Mouse (Mus musculus) neural tube, postnatal 0 days (tissue): ENCODE results near the gene Zfp467. TPM values are rescaled to one million over a fixed set of nuclear protein-coding genes. Genes with fewer than 3 reads are reported as not detected.

Experiments
- microRNA-seq: library from miRNA; unstranded; fragments of <30 nt; microRNA quantifications from one replicate; pipeline ENCODE4, GENCODE M21; 2016
- polyA plus RNA-seq: library from polyadenylated mRNA; unstranded; fragments of >200 nt; fragmentation: Nextera tagmentation; extraction: Ambion mirVana; gene quantifications from 2 replicates; pipeline ENCODE4 v1.2.1, GENCODE M21; 2015

Gene Zfp467
- 45.1 and 46.9 TPM in 2 replicates for polyA plus RNA-seq

GRCm38 (mm10) chr6:48445181-48446101 lies at the start of gene Zfp467:
Zfp467 (minus strand) TSS chr6:48445825.

GRCm38 (mm10) chr6:48447929-48448328 lies 2.3 kb upstream of the Zfp467 start, which contains the start of gene Sspo:
Sspo (plus strand) TSS chr6:48448229.

GRCm38 (mm10) chr6:48395105-48396007 lies 50.3 kb downstream of the Zfp467 start, which contains the start of gene Krba1:
Krba1 (plus strand) TSS chr6:48395586.

Small RNA genes lying within 50 kb of the gene (microRNA-seq; reads per million reads assigned to microRNA genes)
- gene Gm24325: not detected

Other genes starting within 250 kb of the Zfp467 start
- gene Krba1, start 50.2 kb downstream of the Zfp467 start, polyA plus RNA-seq: 17.5 and 21.6 TPM in 2 replicates
- 0.17 and 0.27 TPM in 2 replicates for gene Sspo, start 2.4 kb upstream of the Zfp467 start, polyA plus RNA-seq
- gene Atp6v0e2, start 91.8 kb upstream of the Zfp467 start, polyA plus RNA-seq: 494 and 535 TPM in 2 replicates
- gene Lrrc61, start 109.0 kb upstream of the Zfp467 start, polyA plus RNA-seq: 15.0 and 15.1 TPM in 2 replicates
- gene Rarres2, start 127.0 kb upstream of the Zfp467 start, polyA plus RNA-seq: 21.1 and 23.0 TPM in 2 replicates
- gene Gm45021, start 143.8 kb upstream of the Zfp467 start, polyA plus RNA-seq: not detected in 2 replicates
- 33.1 and 38.6 TPM in 2 replicates for gene Repin1, start 148.1 kb upstream of the Zfp467 start, polyA plus RNA-seq
- not detected in 2 replicates for gene Gm44965, start 148.1 kb upstream of the Zfp467 start, polyA plus RNA-seq
- 7.1 and 7.3 TPM in 2 replicates for gene Zfp775, start 156.2 kb upstream of the Zfp467 start, polyA plus RNA-seq
- gene AI854703, start 180.9 kb upstream of the Zfp467 start, polyA plus RNA-seq: 38.7 and 38.8 TPM in 2 replicates
- gene Gimap8, start 201.4 kb upstream of the Zfp467 start, polyA plus RNA-seq: 0.36 and 0.50 TPM in 2 replicates
- 1.0 and 1.2 TPM in 2 replicates for gene Gimap9, start 230.3 kb upstream of the Zfp467 start, polyA plus RNA-seq
- 0.57 and 0.62 TPM in 2 replicates for gene Gimap4, start 238.7 kb upstream of the Zfp467 start, polyA plus RNA-seq